Mouse (Mus musculus) midbrain, embryonic 14.5 days (tissue): ENCODE results near the gene Atp5h. TPM values are rescaled to one million over a fixed set of nuclear protein-coding genes. Genes with fewer than 3 reads are reported as not detected.
A peak's percentile ranks its signal among the peaks of the same experiment; 100 is the strongest.

Source experiments
- ATAC-seq: fragments of 200-750 bp; cut with Nextera tagmentation; 2 replicates; pipeline ENCODE4 v1.8.0; 2017; ENCODE audit warnings: moderate number of reproducible peaks, moderate library complexity; ENCODE audit not compliant: low FRiP score, low TSS enrichment
- DNase-seq: peaks from one replicate; pipeline ENCODE4 v3.0.0-alpha.2; 2015
- H3K27ac ChIP-seq: fragments of 300-500 bp; sonication (generic); replicated peaks from 2 replicates; pipeline ENCODE4 v1.5.1; 2014; ENCODE audit warnings: mild to moderate bottlenecking, low read depth, low read length, moderate library complexity
- H3K27me3 ChIP-seq: fragments of 300-500 bp; sonication (generic); 2 replicates; pipeline ENCODE4 v1.6.1; 2014; ENCODE audit warnings: low read length, control low read depth, mixed read lengths; ENCODE audit not compliant: control insufficient read depth, insufficient read depth
- H3K36me3 ChIP-seq: fragments of 300-500 bp; sonication (generic); 2 replicates; pipeline ENCODE4 v1.6.1; 2014; ENCODE audit warnings: low read length, control low read depth; ENCODE audit not compliant: control insufficient read depth, insufficient read depth
- H3K4me1 ChIP-seq: fragments of 300-500 bp; sonication (generic); 2 replicates; pipeline ENCODE4 v1.6.1; 2014; ENCODE audit warnings: mild to moderate bottlenecking, antibody characterized with exemption, low read length, control low read depth; ENCODE audit not compliant: control insufficient read depth, insufficient read depth
- H3K4me2 ChIP-seq: fragments of 300-500 bp; sonication (generic); 2 replicates; pipeline ENCODE4 v1.6.1; 2014; ENCODE audit warnings: mild to moderate bottlenecking, low read length, moderate library complexity
- H3K4me3 ChIP-seq: fragments of 300-500 bp; sonication (generic); replicated peaks from 2 replicates; pipeline ENCODE4 v1.5.1; 2014; ENCODE audit warnings: low read depth, low read length
- H3K9ac ChIP-seq: fragments of 300-500 bp; sonication (generic); replicated peaks from 2 replicates; pipeline ENCODE4 v1.6.1; 2014; ENCODE audit warnings: mild to moderate bottlenecking, low read length, moderate library complexity
- H3K9me3 ChIP-seq: fragments of 300-500 bp; sonication (generic); 2 replicates; pipeline ENCODE4 v1.6.1; 2016; ENCODE audit warnings: low read length, control low read depth, mixed read lengths; ENCODE audit not compliant: control insufficient read depth
- WGBS: fragments of 180-500 bp; shearing (Covaris S2); extraction: QIAGEN DNeasy Blood & Tissue Kit; methylation state at CpG from one replicate; pipeline ENCODE4 v1.1.7; 2014; 5-methylcytosine and 5-hydroxymethylcytosine counted together
- polyA plus RNA-seq: library from polyadenylated mRNA; unstranded; fragments of >200 nt; fragmentation: Nextera tagmentation; extraction: Ambion mirVana; gene quantifications from 2 replicates; pipeline ENCODE4 v1.2.1, GENCODE M21; 2014

The Atp5h gene
- polyA plus RNA-seq, 1 experiment from 2014 or later, result 838 TPM

DNA sequence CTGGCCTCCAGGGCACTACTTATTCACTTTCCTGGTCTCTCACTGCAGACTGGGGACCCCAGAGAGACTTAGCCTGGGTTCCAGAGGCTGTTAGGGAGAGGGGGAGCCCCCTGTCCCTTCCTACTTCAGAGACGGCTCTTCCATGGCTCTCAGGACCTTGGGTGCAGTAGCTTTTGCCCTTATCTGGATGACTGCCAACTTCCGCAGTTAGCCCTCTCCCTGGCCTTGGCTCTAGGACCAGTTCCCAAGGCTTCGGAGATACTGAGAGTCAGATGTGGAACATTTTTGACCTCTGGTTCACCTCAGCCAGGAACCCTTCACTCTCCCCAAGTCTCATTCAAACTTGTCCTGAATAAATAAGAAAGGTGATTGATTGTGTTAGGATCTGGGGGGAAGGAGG is 27.1 kb upstream of the Atp5h start:
- 89% methylated on average over 3 of the region's 3 CpGs for WGBS
- no peak overlapping the region for H3K4me3 ChIP-seq

DNA sequence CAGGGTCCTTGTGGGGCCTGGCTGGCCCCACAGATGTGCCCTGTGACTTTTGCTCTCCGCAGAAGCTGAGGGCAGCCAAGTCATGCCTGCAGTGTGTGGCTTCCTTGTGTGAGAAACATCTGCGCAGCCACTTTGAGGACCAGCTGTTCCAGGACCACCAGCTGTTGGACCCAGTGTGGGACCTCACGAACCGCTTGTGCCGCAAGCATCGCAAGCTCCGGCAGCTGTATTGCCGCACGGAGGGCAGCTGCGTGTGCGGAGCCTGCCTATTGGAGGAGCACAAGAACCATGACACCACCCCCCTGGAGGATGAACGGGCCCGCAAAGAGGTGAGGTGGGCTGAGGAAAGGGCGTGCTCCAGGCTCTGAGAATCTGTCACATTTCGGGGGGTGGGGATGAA is 21.7 kb upstream of the Atp5h start:
- H3K27ac ChIP-seq, result no peak overlapping the region
- H3K36me3 ChIP-seq, result no peaks in the 10 kb centered on the region
- no peaks in the 10 kb centered on the region for H3K27me3 ChIP-seq
- H3K4me2 ChIP-seq, result no peak overlapping the region
- ATAC-seq (no peak), DNase-seq (no peak)
- no peaks in the 10 kb centered on the region for H3K9me3 ChIP-seq
- no peaks in the 10 kb centered on the region for H3K4me1 ChIP-seq
- WGBS, result 52% methylated on average over 15 of the region's 15 CpGs
- no peak overlapping the region for H3K9ac ChIP-seq
- H3K4me3 ChIP-seq, result no peak overlapping the region

More for the DNA sequence above, 27.1 kb upstream of the Atp5h start:
- Histone ChIP-seq H3K9ac (no peak overlapping the region), H3K4me1 (no peaks in the 10 kb centered on the region), H3K9me3 (no peaks in the 10 kb centered on the region), H3K27me3 (no peaks in the 10 kb centered on the region), H3K4me2 (no peak overlapping the region), H3K27ac (no peak overlapping the region), H3K36me3 (no peaks in the 10 kb centered on the region)
- no peak for ATAC-seq
- no peak for DNase-seq

DNA sequence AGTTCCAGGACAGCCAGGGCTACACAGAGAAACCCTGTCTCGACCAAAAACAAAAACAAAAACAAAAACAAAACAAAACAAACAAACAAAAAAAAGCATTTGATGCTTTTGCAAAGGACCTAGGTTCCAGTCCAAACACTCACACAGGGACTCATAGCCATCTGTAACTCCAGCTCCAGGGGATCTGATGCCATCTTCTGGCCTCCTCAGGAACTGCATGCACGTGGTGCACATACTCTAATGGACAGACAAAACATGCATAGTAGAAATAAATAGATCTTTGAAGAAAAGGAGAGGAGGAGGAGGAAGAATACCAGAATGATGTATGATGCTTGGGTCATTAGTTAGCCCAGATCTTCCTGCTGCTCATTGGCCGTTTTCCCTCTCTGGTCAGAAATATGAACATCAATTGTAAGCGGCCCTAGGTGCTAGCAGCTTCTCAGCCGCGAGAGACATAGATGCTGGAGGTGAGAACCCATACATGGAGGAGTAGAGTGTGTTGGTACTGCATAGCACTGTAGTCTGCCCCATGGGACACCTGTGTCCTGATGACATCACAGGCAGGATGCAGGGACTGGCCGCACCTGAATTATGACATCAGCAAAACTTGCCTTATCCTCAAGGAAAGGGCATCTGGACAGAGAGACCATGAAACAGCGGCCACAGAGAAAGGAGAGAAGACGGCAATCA is 20.3 kb upstream of the Atp5h start, which contains the start of gene Trim80:
Gene Trim80, plus strand, starts transcription at position 640 of the 690 bp plus-strand sequence.
- H3K9ac ChIP-seq, result no peak within 1 kb of the TSS
- no peaks in the 10 kb centered on the region for H3K27me3 ChIP-seq
- DNase-seq (no peak), ATAC-seq (no peak)
- H3K36me3 ChIP-seq, result no peaks in the 10 kb centered on the region
- no peak within 1 kb of the TSS for H3K4me2 ChIP-seq
- peaks cover 11% of the 10 kb centered on the region; the same call in 1 of the 2 replicates for H3K4me1 ChIP-seq
- no peaks in the 10 kb centered on the region for H3K9me3 ChIP-seq
- WGBS, result 93% methylated on average over 9 of the region's 9 CpGs
- no peak within 1 kb of the TSS for H3K27ac ChIP-seq
- H3K4me3 ChIP-seq, result no peak within 1 kb of the TSS

DNA sequence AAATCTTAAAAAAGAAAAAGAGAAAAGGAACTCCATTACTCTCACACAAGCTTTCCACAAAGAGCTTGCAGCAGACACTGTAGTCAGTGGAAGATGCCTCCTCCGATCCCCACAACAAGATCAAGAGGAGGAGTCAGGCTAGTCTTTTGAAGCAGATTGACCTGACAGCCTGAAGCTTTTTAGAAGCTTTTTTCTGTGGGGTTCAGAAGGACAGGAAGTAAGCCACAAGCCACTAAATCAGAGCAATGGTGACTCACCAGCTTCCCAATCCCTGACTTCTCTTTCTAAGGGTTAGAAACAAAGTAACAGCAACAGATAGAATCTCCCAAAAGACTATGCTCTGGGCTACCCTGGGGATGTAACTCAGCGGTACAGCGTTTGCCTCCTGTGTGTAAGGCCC is 19.6 kb upstream of the Atp5h start:
- Histone ChIP-seq H3K27me3 (no peaks in the 10 kb centered on the region), H3K4me1 (peaks cover 11% of the 10 kb centered on the region; the same call in 1 of the 2 replicates), H3K9ac (no peak overlapping the region), H3K27ac (no peak overlapping the region), H3K4me3 (no peak overlapping the region), H3K9me3 (no peaks in the 10 kb centered on the region), H3K36me3 (no peaks in the 10 kb centered on the region), H3K4me2 (no peak overlapping the region)
- DNase-seq, result no peak
- WGBS, result 90% methylated on average over 3 of the region's 3 CpGs
- no peak for ATAC-seq

DNA sequence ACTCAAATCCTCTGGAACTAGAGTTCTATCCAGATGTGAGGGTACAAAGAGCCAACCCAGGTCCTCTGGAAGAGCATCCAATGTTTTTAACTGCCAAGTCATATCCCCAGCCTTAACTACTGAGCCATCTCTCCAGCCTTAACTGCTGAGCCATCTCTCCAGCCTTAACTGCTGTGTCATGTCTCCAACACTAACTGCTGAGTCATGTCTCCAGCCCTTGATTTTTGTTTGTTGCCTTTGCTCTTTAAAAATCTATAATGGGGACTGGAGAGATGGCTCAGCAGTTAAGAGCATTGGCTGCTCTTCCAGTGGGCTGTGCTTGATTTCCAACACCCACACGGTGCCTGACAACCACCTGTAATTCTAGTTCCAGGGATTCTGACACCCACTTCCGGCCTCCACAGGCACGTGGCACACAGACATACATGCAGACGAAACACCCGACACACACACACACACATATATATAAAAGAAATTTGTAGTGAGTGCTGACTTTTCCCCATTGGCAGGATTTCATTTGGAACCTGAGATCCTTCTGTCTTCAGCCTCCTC is 17.9 kb upstream of the Atp5h start:
- H3K4me1 ChIP-seq, result peaks cover 11% of the 10 kb centered on the region; the same call in 1 of the 2 replicates
- no peak overlapping the region for H3K4me3 ChIP-seq
- H3K4me2 ChIP-seq, result no peak overlapping the region
- no peak for DNase-seq
- no peak overlapping the region for H3K9ac ChIP-seq
- ATAC-seq, result no peak
- WGBS, result 78% methylated on average over 5 of the region's 5 CpGs
- no peak overlapping the region for H3K27ac ChIP-seq
- H3K36me3 ChIP-seq, result peaks cover 5% of the 10 kb centered on the region
- no peaks in the 10 kb centered on the region for H3K27me3 ChIP-seq
- H3K9me3 ChIP-seq, result no peaks in the 10 kb centered on the region

DNA sequence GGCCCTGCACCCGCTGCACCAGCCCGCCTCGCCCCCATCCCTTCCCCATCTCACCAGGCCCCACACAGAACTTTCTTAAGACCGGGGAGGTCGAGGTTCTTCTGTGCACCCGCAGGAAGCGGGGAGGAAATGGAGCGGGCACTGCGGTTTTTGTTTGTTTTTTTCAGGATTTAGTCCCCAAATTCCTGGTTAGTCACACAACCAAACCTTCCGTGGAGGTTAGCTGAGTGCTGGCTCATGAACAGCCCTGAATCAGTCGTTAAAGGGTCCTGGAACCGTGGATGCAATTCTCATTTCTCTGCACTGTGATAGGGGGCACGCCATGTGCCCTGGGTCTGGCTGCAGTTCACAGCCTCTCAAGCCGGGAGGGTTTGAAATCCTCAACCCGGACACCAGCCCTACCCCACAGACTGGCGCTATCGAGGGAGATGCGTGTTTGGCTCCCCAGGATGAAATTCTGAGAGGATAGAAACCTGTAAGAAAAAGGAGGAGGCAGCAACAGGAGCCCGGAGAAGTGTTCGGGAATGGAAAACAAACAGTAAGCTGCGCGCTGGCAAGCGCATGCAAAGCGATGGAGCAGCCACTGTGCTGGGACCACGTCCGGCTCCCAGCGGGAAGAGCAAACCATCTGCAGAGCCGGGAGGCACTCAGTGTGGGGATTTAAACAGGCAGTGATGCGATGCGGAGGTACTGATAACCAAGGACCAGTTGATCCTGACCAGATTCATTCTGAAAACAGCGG is 16.0 kb upstream of the Atp5h start:
- no peaks in the 10 kb centered on the region for H3K27me3 ChIP-seq
- WGBS, result 5% methylated on average over 31 of the region's 31 CpGs
- no peak overlapping the region for H3K27ac ChIP-seq
- H3K4me1 ChIP-seq, result peaks cover 11% of the 10 kb centered on the region; the same call in 1 of the 2 replicates
- H3K36me3 ChIP-seq, result peaks cover 24% of the 10 kb centered on the region
- no peak for ATAC-seq
- H3K4me2 ChIP-seq, result peak overlapping the region; percentile 57
- peak overlapping the region; percentile 28; the same call in 1 of the 2 replicates for H3K9ac ChIP-seq
- peak overlapping the region; percentile 26 for H3K4me3 ChIP-seq
- peak; percentile 76 for DNase-seq
- H3K9me3 ChIP-seq, result no peaks in the 10 kb centered on the region

DNA sequence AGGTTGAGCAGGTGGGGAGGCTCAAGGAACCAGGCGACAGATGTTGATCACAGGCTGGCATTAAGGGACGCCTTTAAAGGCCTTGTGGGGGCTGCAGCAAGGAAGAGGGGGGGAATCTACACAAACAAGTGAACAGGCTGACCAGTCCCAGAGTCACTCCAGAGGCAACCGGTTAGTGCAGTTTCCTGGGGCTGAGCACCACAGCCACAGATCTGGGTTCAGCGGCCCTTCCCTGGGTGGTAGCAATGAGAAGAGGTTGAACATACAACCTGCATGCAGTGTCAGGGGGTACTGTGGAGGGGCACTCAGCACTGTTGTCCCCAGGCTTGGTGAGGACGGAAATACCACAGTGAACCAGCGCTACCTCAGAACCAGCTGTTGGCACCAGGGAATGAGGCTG is 13.6 kb upstream of the Atp5h start:
- Histone ChIP-seq H3K9me3 (no peaks in the 10 kb centered on the region), H3K4me2 (no peak overlapping the region), H3K36me3 (peaks cover 44% of the 10 kb centered on the region), H3K27ac (no peak overlapping the region), H3K9ac (no peak overlapping the region), H3K27me3 (no peaks in the 10 kb centered on the region), H3K4me1 (peaks cover 11% of the 10 kb centered on the region; the same call in 1 of the 2 replicates), H3K4me3 (no peak overlapping the region)
- no peak for DNase-seq
- ATAC-seq, result no peak
- 81% methylated on average over 6 of the region's 6 CpGs for WGBS

DNA sequence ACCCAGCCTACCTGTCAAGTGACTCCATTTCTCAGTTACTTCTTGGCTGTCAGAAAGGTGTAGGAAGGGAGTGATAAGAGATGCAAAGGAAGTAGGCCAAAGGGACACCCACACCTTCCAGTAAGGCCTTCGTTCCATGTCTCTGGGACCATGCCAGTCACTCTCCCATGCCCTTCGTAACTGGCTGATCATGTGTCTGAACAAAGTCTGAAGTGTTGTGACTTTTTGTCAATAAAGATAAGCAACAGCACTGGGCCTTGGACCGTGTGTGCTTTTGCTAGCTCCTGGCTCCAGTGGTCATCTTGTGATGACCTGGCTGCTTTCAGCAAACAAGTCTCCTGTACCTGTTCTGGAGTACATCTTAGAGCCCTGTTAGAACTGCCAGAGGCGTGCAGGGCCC is 13.1 kb upstream of the Atp5h start:
- WGBS, result 86% methylated on average over 4 of the region's 4 CpGs
- H3K9ac ChIP-seq, result no peak overlapping the region

More for the DNA sequence above, 13.1 kb upstream of the Atp5h start:
- no peak overlapping the region for H3K4me3 ChIP-seq
- no peaks in the 10 kb centered on the region for H3K27me3 ChIP-seq
- ATAC-seq (no peak), DNase-seq (no peak)
- no peak overlapping the region for H3K4me2 ChIP-seq
- H3K27ac ChIP-seq, result no peak overlapping the region
- H3K4me1 ChIP-seq, result peaks cover 11% of the 10 kb centered on the region; the same call in 1 of the 2 replicates
- peaks cover 44% of the 10 kb centered on the region for H3K36me3 ChIP-seq
- H3K9me3 ChIP-seq, result no peaks in the 10 kb centered on the region
